Mouse (Mus musculus): Measurements from ENCODE around the gene Olfr695.

GRCm38 (mm10) chr7:106680484-106680883 lies 35.7 kb downstream of the Olfr695 start, which contains the start of gene Olfr693:
- TF ChIP-seq CTCF (IDR thresholded peaks at IDR 0.05; ENCODE audit: borderline replicate concordance, control insufficient read depth, extremely low read depth, insufficient read depth, low read length, poor library complexity) (no peak), POLR2A (IDR thresholded peaks at IDR 0.05; ENCODE audit: control insufficient read depth, extremely low read depth, insufficient read depth, low read length, poor library complexity) (no peak)
